Mouse (Mus musculus): Measurements from ENCODE around the gene Slc44a5.

- TF ChIP-seq POLR2A (IDR thresholded peaks at IDR 0.05; ENCODE audit: borderline replicate concordance, low read depth, low read length) (no peak), CTCF (IDR thresholded peaks at IDR 0.05; ENCODE audit: low read depth, low read length) (no peak)
Measured at GRCm38 (mm10) chr3:153969451-153969850, 3.8 kb upstream of the Slc44a5 start.
